Mouse (Mus musculus) thymus, postnatal 0 days (tissue): ENCODE results near the gene Osbpl3. TPM values are rescaled to one million over a fixed set of nuclear protein-coding genes. Genes with fewer than 3 reads are reported as not detected.

Source experiments
- DNase-seq: peaks from one replicate; pipeline ENCODE4 v3.0.0-alpha.2; 2015; ENCODE audit warnings: low spot score
- polyA plus RNA-seq: library from polyadenylated mRNA; unstranded; fragments of >200 nt; fragmentation: Nextera tagmentation; extraction: Ambion mirVana; gene quantifications from 2 replicates; pipeline ENCODE4 v1.2.1, GENCODE M21; 2015

Osbpl3 gene
- polyA plus RNA-seq, 1 experiment from 2014 or later = 7.7 TPM

DNA sequence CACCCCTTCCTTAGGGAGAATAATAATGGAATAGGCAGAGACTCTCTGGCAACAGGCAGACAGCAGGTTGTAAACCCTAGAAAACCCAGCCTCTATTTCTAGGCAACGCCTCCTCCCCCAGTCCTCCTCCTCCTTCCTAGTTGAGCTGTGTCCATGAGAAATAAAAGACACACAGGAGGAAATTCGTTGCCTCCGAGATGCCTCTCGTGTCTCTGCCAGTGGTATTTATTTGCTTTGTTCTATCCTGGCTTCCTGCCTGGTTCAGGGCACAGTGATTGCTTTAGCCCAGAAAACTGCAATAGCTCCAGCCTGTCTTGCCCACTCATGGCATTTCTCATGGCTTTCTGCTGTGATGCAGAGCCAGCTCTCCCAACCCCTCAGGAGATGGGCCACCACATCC, 43.8 kb downstream of the Osbpl3 start:
- DNase-seq = no peak

DNA sequence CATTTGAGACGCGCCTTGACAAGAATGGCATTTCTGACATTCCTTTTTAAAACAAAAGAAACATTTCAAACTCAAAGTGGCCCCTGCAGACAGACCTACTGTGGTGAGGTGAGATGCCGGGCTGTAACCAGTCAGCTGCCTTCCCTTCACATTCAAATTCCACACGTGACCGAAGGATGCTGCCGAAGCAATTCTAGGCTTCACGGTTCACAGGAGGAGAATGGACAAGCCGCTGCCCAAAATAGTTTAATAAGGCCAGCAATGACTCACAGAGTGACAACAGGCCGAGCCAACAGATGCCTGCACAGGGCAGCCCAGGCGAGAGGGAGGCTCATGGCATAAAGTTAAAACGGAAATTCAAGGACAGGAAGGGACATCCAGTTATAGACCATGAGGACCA, 51.3 kb downstream of the Osbpl3 start:
- no peak for DNase-seq

DNA sequence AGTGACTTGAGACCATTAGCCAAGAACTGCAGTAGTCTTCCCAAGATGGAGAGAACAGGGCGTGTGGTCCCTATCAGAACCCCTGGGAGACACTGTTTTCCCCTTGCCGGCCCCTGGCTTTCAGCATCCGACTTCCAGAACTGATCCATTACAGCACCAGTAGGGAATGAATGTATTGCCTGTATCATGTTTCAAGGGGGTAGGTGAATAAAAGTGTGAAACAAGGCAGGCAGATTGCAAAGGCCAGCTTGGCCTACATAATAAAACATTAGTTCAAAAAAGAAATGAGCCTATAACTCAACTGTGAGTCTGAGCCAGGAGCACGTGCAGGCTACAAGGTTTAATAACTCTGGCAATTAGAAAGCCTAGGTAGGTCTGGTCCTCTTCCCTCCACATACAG, 52.5 kb downstream of the Osbpl3 start:
- no peak for DNase-seq

DNA sequence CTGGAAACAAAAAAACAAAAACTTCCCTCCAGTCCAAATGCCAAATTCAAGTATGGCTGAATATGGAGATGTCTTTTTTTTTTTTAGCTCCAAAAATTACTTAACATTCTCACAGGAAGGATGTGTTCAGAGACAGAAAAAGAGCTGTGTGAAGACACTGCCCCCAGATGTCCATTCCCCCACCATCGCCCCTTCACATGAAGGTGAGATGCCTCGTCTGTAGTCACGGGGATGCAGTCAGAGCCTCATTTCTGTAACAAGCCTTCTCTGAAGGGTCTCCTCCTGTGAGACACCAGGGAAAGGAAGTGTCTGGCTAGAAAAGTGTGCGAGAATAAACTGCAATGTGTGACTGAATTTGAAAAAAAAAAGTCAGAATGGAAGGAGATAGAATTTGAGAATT, 53.1 kb downstream of the Osbpl3 start:
- DNase-seq = no peak

DNA sequence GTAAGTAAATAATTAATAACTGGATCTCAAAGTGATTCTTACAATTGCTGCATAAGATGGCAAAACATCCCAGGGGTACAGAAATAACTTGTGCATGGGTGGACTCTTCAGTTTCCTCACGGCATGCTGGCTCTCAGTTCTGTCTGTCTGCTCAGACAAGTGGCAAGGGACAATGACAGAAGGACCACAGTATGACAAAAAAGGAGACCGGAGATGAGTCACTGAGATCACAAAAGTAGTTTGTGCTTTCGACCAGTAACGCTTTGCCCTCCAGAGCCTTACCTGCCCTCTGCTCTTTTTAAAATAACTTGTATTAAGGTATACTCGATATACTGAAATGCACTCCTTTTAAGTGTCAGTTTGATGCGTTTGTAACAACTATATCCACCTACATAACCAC, 55.8 kb downstream of the Osbpl3 start:
- DNase-seq = no peak

DNA sequence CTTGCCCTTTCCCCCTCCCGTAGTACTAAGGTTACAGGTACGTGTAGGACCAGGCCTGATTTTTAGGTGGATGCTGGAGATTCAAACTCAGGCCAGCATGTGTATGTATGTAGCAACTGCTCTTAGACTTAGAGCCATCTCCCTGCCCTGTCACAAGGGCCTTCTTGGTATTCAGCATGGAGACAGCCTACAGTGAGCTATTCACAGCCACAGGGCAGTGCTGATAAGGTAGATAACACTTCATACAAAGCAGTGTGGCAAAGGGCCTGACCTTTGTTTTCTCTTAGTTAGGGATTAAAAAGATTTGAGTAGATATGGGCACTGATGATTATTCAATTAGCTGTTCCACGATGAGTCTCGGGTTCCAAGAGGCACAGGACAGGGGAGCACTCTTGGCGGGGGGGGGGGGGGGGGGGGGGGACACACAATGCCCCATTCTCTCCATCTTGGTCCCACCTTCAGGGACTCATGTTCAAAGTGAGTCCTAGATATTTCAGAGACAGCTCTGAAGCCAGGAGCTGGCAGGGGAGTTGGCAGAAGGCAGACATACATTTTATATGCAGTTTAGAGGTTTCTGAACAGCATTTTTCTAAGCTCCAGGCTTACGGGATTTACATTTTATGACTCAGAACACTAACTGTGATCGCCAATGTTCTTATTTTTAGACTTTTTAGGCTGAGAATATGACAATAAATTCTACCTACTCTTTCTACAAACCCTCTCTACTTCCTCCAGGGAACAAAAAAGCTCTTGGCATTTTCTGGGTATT, 56.4 kb downstream of the Osbpl3 start:
- no peak for DNase-seq

DNA sequence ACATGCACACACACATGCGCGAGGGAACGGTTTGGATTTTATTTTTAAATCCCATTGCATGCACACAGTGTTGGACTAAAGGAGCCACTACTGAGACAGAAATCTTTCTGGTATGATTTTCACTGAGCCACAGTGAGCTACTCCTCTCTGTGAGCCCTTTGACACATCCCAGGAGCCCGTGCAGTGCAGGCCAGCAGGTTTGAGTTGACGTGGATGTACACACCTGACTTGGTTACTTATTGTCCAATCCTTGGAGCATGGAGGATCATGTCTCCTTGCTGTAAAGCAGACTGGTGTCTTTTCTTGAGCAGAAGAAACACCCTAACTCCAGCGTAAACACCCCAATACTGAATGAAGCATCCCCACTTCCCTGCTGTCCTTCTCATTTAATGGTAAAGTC, 57.7 kb downstream of the Osbpl3 start:
- DNase-seq = no peak

DNA sequence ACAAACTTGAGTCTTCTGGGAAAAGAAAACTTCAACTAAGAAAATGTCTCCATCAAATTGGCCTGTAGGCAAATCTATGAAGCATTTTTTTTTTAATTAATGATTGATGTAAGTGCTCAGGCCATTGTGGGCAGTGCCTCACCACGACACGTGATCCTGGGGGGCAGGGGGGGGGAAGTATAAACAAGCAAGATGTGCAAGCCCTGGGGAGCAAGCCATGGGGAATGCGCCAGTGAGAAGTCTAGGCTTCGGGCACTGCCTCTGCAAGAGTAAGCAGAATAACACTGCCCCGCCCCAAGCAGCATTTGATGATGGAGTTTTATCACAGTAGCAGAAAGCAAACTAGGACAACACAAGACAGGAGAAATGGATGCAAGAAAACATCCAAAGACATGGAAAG, 58.9 kb downstream of the Osbpl3 start:
- DNase-seq = no peak

DNA sequence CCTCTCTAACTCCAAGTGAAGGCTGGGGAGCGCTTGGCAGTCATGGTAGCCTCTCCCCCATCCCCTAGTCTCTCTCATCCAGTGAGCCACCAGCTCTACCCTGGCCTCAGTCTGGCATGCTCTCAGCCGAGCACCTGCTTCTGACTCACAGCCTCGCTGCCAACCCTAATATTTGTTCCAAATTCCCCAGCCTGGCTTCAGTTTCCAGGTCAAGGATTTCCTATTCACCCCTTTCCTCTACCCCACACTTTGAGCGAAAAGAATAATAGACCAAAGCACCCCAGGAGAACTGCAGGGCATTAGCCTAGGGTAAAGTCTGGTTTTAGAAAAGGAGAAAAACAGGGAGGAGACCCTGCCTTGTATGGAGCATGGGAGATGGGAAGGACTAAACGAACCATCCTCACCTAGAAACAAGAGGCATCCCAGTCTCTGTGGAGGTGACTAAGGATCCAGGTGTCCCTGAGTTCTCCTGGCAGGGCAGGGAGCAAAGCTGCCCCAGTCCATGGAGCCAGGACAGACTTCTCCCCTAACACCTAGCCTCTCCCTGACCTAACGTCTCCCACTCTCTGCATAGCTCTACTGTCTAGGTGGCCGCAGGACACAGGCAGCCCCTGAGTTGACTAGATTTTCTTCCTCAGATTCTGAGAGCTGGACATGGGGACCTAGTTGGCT, 60.2 kb downstream of the Osbpl3 start:
- no peak for DNase-seq

DNA sequence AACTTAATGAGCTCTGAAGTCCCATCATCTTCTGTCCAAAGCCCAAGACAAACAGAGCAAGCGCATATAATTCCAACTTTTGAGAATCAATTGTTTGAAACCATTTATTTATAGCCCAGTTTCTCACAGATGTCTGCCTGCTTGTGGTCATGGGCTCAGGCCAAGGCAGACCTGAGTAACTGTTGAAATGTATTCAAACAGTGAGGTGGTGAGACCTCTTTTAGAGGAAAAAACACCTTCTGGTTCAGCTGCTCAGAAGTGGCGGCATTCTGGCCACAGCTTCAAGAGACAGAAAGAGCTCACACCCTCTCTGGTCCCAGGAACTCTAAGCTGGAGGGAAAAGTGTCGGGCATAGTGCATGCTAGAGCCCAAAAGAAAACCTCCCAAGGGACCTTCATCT, 61.6 kb downstream of the Osbpl3 start:
- no peak for DNase-seq

DNA sequence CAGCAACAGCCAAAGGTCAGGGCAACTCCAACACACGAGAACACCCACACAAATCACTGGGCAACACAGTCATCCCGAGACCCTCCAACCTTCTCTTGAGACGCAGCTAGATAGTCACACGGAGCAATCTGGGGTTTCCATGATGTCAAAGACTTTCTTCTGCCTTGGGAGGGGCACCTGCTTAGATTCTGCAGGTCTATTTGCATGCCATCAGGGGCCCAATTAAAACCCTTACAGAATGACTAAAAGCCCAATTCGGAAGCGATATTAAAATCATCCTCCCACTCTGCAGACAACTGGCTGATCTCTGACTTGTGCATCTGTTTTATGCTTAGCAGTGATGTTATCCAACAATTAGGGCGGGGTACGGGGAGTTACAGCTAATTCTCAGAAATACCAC, 62.0 kb downstream of the Osbpl3 start:
- no peak for DNase-seq

DNA sequence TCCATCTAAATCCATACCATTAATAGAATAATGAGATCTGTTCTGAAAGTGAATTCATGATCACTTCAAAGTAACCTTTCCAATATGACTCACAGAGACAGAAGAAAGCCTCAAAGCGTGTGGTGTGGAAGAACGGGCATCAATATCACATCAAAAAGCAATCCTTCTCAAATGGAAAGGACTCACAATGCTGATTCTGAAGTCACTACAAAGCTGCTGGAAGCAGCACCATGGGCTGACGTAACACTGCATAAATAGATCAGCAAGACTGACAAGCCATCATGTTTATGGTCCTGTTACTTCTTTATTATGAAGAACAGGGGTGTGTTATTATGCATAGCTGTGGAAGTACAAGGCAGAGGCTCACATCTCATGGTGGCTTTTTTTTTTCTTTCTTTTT, 64.0 kb downstream of the Osbpl3 start:
- DNase-seq = no peak

DNA sequence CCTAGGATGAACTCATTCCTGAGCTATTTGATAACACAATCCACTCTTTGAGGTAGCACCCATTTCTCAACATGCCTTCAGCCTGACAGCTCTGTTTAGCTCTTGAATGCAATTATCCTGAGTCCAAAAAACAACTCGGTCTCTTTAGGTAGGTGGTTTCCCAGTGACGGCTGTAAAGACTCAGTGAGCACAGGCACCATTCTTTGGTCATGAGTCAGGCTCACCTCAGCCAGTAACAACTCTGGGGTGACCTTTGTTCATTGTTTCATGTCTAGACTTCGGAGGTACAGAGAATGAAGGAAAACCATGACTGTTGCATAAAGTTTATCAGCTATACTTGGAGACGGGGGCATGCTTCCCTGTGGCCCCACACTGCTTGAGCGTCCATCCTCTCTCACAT, 65.7 kb downstream of the Osbpl3 start:
- DNase-seq = no peak

DNA sequence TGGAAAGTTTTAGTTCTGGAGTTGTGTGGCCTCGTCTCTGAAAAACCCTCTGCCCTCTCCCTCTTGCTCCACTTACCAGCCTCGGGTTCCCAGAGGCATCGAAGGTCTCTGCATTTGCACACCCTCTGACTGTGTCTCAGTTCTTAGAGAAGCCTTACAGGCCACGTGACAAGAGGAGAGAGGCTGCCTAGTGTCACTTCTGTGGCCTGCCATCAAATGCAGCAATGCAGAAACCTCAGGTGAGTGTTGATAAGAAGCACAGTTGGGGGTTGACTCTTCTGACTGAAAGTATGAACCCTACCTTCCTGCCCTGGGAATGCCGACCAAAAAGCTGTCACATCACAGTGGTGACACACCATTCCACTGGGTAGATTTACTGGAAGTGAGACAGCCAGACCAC, 68.4 kb downstream of the Osbpl3 start:
- no peak for DNase-seq

DNA sequence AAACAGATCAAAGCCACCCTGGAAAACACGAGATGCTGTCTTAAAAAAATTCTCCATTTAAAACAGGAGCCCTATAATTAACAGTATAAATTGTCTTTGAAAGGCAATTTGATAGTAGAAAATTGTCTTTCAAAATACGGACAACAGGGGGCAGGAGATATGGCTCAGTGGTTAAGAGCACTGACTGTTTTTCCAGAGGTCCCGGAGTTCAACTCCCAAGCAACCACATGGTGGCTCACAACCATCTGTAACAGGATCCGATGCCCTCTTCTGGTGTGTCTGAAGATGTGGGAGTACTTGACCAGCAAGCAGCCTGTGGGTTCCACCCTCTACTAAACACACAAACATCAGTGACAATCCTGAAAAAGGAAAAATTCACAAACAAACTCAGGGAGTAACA, 69.5 kb downstream of the Osbpl3 start:
- no peak for DNase-seq

DNA sequence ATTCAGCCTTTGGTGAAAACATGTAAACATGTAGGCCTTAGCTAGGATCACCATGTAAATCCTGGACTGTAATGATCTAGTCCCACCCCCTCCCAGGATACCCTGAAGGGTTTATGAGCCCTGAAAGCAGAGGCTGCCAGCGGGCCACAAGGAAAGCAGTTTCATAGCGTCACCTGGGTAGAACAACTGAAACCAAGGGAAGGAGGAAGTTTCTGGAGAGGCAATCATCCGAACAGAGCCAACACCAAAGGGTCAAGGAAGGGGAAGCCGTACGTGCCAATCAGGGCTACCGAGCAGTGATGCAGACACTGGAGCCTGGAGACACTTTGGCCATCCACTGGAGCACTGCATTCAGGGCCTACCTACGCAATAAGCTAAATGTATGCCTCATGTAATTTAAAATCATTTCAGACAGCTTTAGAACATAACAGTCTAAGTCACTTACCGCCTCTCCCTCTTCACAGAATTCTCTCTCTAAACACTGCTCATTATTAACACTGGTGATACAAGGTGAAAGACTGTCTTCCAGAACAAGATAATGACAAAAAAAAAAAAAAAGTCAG, 70.5 kb downstream of the Osbpl3 start:
- no peak for DNase-seq

DNA sequence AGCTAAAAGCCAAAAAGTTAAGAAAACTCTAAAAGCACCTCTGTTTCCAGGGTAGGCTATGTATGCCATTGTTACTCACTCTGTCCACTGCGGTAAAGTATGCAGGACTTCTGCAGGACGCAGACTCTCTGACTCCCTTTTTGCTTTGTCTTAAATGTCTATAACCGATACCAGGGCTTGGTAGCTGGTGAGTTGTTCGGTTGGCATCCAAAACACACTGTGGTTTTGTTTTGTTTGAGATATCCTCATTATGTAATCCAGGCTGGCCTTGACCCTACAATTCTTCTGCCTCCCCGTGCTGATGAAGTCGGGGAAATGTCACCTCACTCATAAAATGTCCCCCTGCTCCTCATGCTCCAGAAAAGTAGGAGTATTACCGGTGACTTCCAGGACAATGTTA, 73.3 kb downstream of the Osbpl3 start:
- no peak for DNase-seq

DNA sequence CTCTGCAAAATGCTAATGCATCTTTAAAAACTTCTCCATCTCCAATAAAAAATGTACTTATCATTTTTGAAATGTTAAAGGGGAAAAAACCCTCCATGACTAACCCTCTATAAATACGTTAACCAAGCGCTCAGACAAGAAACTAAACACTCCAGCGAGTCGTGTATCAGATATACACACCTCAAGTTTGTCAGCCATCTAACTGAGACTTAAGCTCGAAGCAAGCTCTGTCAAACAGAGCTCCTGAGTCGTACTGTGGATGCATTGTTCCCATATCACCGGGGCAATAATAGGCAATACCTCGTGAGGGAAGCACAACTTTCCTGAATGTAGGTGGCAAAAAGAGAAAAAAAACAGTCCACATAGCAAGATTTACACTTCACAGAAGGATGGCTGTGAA, 73.8 kb downstream of the Osbpl3 start:
- no peak for DNase-seq

DNA sequence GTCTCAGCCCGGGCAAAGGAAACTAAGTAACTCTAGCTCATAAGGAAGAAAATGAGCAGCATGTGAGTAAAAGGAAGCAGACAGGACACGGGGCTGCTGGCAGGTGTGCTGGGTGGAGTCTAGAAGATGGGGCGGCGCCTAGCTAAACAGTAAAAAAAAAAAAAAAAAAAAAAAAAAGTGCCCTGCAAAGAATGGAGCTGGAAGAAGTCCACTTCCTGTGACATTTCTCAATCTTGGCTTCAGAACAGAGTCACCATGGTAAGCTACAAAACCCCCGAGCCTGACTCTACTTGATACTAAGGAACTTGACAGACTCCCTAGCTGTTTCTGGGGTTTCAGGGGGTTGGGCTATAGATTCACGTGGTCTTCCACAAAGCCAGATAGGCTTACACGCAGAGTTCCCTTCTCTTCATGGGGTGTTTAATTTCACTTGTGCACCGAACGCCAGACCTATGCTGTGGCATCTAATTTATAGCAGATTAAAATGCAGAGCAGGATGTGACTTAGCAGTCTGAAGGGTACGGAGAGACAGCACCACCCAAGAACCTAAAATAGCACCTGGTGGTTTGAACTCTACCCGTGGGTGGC, 74.4 kb downstream of the Osbpl3 start:
- peak; percentile 77 for DNase-seq

DNA sequence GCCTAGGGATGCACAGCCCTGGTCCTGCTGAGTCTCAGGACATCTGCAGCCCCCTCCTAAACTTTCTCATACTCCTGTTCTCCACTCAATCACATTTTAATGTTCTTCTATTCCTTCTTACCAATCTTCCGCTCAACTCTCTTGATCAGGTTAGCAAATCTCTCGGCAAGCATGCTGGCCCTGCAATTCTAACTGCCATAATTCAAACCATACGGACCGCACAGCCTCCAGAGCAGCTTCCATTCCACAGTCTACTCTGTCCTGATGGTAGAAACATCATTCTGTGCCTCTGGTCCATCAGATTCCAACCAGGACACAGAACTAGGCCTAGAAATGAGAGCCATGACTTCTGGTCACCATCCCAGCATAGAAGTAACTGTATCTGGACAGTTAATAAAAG, 76.3 kb downstream of the Osbpl3 start:
- DNase-seq = no peak

DNA sequence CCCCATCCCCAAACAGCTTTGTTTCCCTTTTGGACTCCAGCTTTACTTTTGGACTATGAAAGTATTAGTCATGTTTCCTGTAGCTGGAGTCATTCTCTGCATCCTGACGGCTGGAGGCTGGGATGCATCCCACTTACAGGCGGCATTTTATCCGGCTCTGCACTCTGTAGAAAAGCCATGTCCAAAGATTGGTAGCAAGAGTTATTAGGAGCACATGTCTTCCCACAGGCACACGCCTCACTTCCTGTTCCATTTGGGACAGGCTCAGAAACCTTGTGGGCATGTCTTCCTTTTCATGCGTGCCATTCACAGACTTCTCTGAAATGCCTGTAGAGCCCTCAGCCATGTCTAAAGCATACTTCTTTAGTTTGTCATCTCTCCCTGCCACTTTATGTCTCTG, 76.9 kb downstream of the Osbpl3 start:
- DNase-seq = no peak
